Mouse (Mus musculus) kidney, embryonic 16.5 days (tissue): Measurements from ENCODE around the gene Tbc1d1. TPM values are rescaled to one million over a fixed set of nuclear protein-coding genes. Genes with fewer than 3 reads are reported as not detected.

Experiments used
- ATAC-seq: fragments of 200-750 bp; cut with Nextera tagmentation; 2 replicates; pipeline ENCODE4 v1.8.0; 2017; ENCODE audit warnings: moderate TSS enrichment; ENCODE audit not compliant: low FRiP score, low TSS enrichment
- H3K27ac ChIP-seq: fragments of 300-500 bp; sonication (generic); 2 replicates; pipeline ENCODE4 v1.5.1; 2014; ENCODE audit warnings: low read length
- H3K27me3 ChIP-seq: fragments of 300-500 bp; sonication (generic); 2 replicates; pipeline ENCODE4 v1.6.1; 2014; ENCODE audit warnings: low read length, control low read depth, mixed read lengths; ENCODE audit not compliant: insufficient read depth
- H3K36me3 ChIP-seq: fragments of 300-500 bp; sonication (generic); 2 replicates; pipeline ENCODE4 v1.6.1; 2014; ENCODE audit warnings: low read length, control low read depth, mixed read lengths; ENCODE audit not compliant: insufficient read depth
- H3K4me1 ChIP-seq: fragments of 300-500 bp; sonication (generic); 2 replicates; pipeline ENCODE4 v1.6.1; 2014; ENCODE audit warnings: low read length, control low read depth, mixed read lengths; ENCODE audit not compliant: insufficient read depth
- H3K4me2 ChIP-seq: fragments of 300-500 bp; sonication (generic); replicated peaks from 2 replicates; pipeline ENCODE4 v1.6.1; 2014; ENCODE audit warnings: low read depth, low read length
- H3K4me3 ChIP-seq: fragments of 300-500 bp; sonication (generic); 2 replicates; pipeline ENCODE4 v1.5.1; 2014; ENCODE audit warnings: mild to moderate bottlenecking, low read length
- H3K9ac ChIP-seq: fragments of 300-500 bp; sonication (generic); replicated peaks from 2 replicates; pipeline ENCODE4 v1.6.1; 2014; ENCODE audit warnings: low read length
- H3K9me3 ChIP-seq: fragments of 300-500 bp; sonication (generic); 2 replicates; pipeline ENCODE4 v1.6.1; 2016; ENCODE audit warnings: low read length, control low read depth
- WGBS: fragments of 180-500 bp; shearing (Covaris S2); extraction: QIAGEN DNeasy Blood & Tissue Kit; methylation state at CpG from one replicate; pipeline ENCODE4 v1.1.7; 2014; 5-methylcytosine and 5-hydroxymethylcytosine counted together
- polyA plus RNA-seq: library from polyadenylated mRNA; unstranded; fragments of >200 nt; fragmentation: Nextera tagmentation; extraction: Ambion mirVana; gene quantifications from 2 replicates; pipeline ENCODE4 v1.2.1, GENCODE M21; 2015

The Tbc1d1 gene
- polyA plus RNA-seq, 1 experiment from 2014 or later = 39.5 TPM

- Histone ChIP-seq H3K9ac (no peak overlapping the region), H3K27me3 (no peaks in the 10 kb centered on the region), H3K4me2 (no peak overlapping the region), H3K4me1 (peaks cover 4% of the 10 kb centered on the region; the same call in 1 of the 2 replicates), H3K4me3 (no peak overlapping the region), H3K36me3 (peaks cover 25% of the 10 kb centered on the region; the same call in 1 of the 2 replicates), H3K27ac (no peak overlapping the region), H3K9me3 (no peaks in the 10 kb centered on the region)
- ATAC-seq = peak; percentile 75; the same call in 1 of the 2 replicates
- 31% methylated on average over 17 of the region's 17 CpGs for WGBS
These were observed 118.8 kb downstream of the Tbc1d1 start for GRCm38 (mm10) chr5:64274738-64275451.

- H3K9me3 ChIP-seq = no peaks in the 10 kb centered on the region
- no peak overlapping the region for H3K4me2 ChIP-seq
- H3K9ac ChIP-seq = no peak overlapping the region
- H3K36me3 ChIP-seq = peaks cover 23% of the 10 kb centered on the region; the same call in 1 of the 2 replicates
- no peak overlapping the region for H3K27ac ChIP-seq
- H3K4me3 ChIP-seq = no peak overlapping the region
- no peaks in the 10 kb centered on the region for H3K27me3 ChIP-seq
- H3K4me1 ChIP-seq = peaks cover 13% of the 10 kb centered on the region
- no peak for ATAC-seq
- WGBS = 80% methylated on average over 7 of the region's 7 CpGs
These were observed 121.6 kb downstream of the Tbc1d1 start for GRCm38 (mm10) chr5:64277646-64278191.

GRCm38 (mm10) chr5:64279668-64280067 lies 123.6 kb downstream of the Tbc1d1 start:
- no peak overlapping the region for H3K27ac ChIP-seq
- H3K9ac ChIP-seq = no peak overlapping the region
- H3K4me3 ChIP-seq = no peak overlapping the region
- H3K4me1 ChIP-seq = peaks cover 10% of the 10 kb centered on the region
- 37% methylated on average over 7 of the region's 7 CpGs for WGBS
- H3K36me3 ChIP-seq = peaks cover 34% of the 10 kb centered on the region; the same call in 1 of the 2 replicates
- no peaks in the 10 kb centered on the region for H3K27me3 ChIP-seq
- no peak overlapping the region for H3K4me2 ChIP-seq
- no peak for ATAC-seq
- H3K9me3 ChIP-seq = no peaks in the 10 kb centered on the region

GRCm38 (mm10) chr5:64280191-64280590 lies 124.1 kb downstream of the Tbc1d1 start:
- no peaks in the 10 kb centered on the region for H3K9me3 ChIP-seq
- ATAC-seq = no peak; the same call in 1 of the 2 replicates
- no peak overlapping the region for H3K4me3 ChIP-seq
- WGBS = 81% methylated on average over 8 of the region's 8 CpGs
- H3K27ac ChIP-seq = no peak overlapping the region
- H3K27me3 ChIP-seq = no peaks in the 10 kb centered on the region
- no peak overlapping the region for H3K4me2 ChIP-seq
- peaks cover 34% of the 10 kb centered on the region; the same call in 1 of the 2 replicates for H3K36me3 ChIP-seq
- no peak overlapping the region for H3K9ac ChIP-seq
- H3K4me1 ChIP-seq = peaks cover 9% of the 10 kb centered on the region; the same call in 1 of the 2 replicates

- Histone ChIP-seq H3K4me1 (peaks cover 9% of the 10 kb centered on the region; the same call in 1 of the 2 replicates), H3K9ac (no peak overlapping the region), H3K36me3 (peaks cover 34% of the 10 kb centered on the region; the same call in 1 of the 2 replicates), H3K27me3 (no peaks in the 10 kb centered on the region), H3K4me3 (no peak overlapping the region), H3K27ac (no peak overlapping the region), H3K9me3 (no peaks in the 10 kb centered on the region), H3K4me2 (no peak overlapping the region)
- 49% methylated on average over 4 of the region's 4 CpGs for WGBS
- ATAC-seq = no peak
These were observed 124.5 kb downstream of the Tbc1d1 start for GRCm38 (mm10) chr5:64280613-64281012.

- H3K9me3 ChIP-seq = no peaks in the 10 kb centered on the region
- H3K4me1 ChIP-seq = peaks cover 9% of the 10 kb centered on the region; the same call in 1 of the 2 replicates
- peaks cover 39% of the 10 kb centered on the region; the same call in 1 of the 2 replicates for H3K36me3 ChIP-seq
- no peak overlapping the region for H3K4me2 ChIP-seq
- no peak overlapping the region for H3K4me3 ChIP-seq
- H3K27me3 ChIP-seq = no peaks in the 10 kb centered on the region
- ATAC-seq = no peak
- WGBS = 88% methylated on average over 7 of the region's 7 CpGs
- no peak overlapping the region for H3K9ac ChIP-seq
- no peak overlapping the region for H3K27ac ChIP-seq
These were observed 125.6 kb downstream of the Tbc1d1 start for GRCm38 (mm10) chr5:64281674-64282073.

GRCm38 (mm10) chr5:64282594-64282993 lies 126.5 kb downstream of the Tbc1d1 start:
- no peak for ATAC-seq
- Histone ChIP-seq H3K4me2 (no peak overlapping the region), H3K36me3 (peaks cover 38% of the 10 kb centered on the region; the same call in 1 of the 2 replicates), H3K4me3 (no peak overlapping the region), H3K27ac (no peak overlapping the region), H3K4me1 (peaks cover 13% of the 10 kb centered on the region), H3K9ac (no peak overlapping the region), H3K9me3 (no peaks in the 10 kb centered on the region), H3K27me3 (no peaks in the 10 kb centered on the region)
- WGBS = 71% methylated on average over 4 of the region's 4 CpGs

- no peak overlapping the region for H3K4me2 ChIP-seq
- ATAC-seq = no peak
- H3K27ac ChIP-seq = no peak overlapping the region
- peaks cover 27% of the 10 kb centered on the region for H3K4me1 ChIP-seq
- 88% methylated on average over 4 of the region's 4 CpGs for WGBS
- H3K36me3 ChIP-seq = peaks cover 28% of the 10 kb centered on the region; the same call in 1 of the 2 replicates
- no peaks in the 10 kb centered on the region for H3K9me3 ChIP-seq
- no peak overlapping the region for H3K9ac ChIP-seq
- no peaks in the 10 kb centered on the region for H3K27me3 ChIP-seq
- H3K4me3 ChIP-seq = no peak overlapping the region
These were observed 129.2 kb downstream of the Tbc1d1 start for GRCm38 (mm10) chr5:64285289-64285688.

- peaks cover 28% of the 10 kb centered on the region; the same call in 1 of the 2 replicates for H3K36me3 ChIP-seq
These were observed 129.7 kb downstream of the Tbc1d1 start for GRCm38 (mm10) chr5:64285851-64286250.

GRCm38 (mm10) chr5:64287287-64287686 lies 131.2 kb downstream of the Tbc1d1 start:
- Histone ChIP-seq H3K9me3 (no peaks in the 10 kb centered on the region), H3K4me3 (no peak overlapping the region), H3K4me2 (no peak overlapping the region), H3K27ac (peak overlapping the region; percentile 39; the same call in 1 of the 2 replicates), H3K27me3 (no peaks in the 10 kb centered on the region), H3K4me1 (peaks cover 24% of the 10 kb centered on the region), H3K36me3 (peaks cover 20% of the 10 kb centered on the region; the same call in 1 of the 2 replicates), H3K9ac (no peak overlapping the region)
- ATAC-seq = peak; percentile 81
- 45% methylated on average over 8 of the region's 8 CpGs for WGBS

More at GRCm38 (mm10) chr5:64285851-64286250, 129.7 kb downstream of the Tbc1d1 start:
- Histone ChIP-seq H3K9ac (no peak overlapping the region), H3K27ac (no peak overlapping the region), H3K4me3 (no peak overlapping the region), H3K9me3 (no peaks in the 10 kb centered on the region), H3K27me3 (no peaks in the 10 kb centered on the region), H3K4me2 (no peak overlapping the region), H3K4me1 (peaks cover 25% of the 10 kb centered on the region)
- WGBS = 93% methylated on average over 13 of the region's 13 CpGs
- no peak for ATAC-seq
